Mouse (Mus musculus): Measurements from ENCODE around the gene Drg1. TPM values are rescaled to one million over a fixed set of nuclear protein-coding genes. Genes with fewer than 3 reads are reported as not detected.

Gene Drg1
- total and polyA plus RNA-seq, 2 experiments from 2014 or later, result 115 to 201 TPM

DNA sequence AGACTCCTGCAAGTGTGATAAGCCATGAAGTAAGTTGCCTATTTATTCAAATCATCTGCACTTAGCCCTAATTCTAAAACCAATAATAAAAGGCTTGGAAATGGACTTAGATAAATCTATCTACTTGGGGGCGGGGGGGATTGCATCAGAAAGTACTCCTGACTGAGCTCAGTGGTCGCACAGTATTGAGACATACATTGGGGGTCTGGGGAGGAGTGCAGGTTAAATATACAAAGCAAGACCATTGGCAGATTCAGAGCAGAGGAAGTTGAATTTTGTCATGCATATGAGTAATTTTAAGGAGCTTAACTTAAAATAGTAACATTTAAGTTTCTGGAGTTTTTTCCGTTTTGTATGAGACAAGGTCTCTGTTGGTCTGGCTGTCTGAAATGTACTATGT lies 34.0 kb downstream of the Drg1 start:
- H3K9me3 ChIP-seq (ENCODE audit: low read length), result no peaks in the 10 kb centered on the region
- no peaks in the 10 kb centered on the region for H3K27me3 ChIP-seq (ENCODE audit: insufficient read depth, low read length)
- no peaks in the 10 kb centered on the region for H3K4me1 ChIP-seq (ENCODE audit: insufficient read depth)
- no peak overlapping the region for H3K9ac ChIP-seq
- H3K4me2 ChIP-seq (ENCODE audit: low read depth), result no peak overlapping the region
- DNase-seq, result no peak
- no peak overlapping the region for H3K4me3 ChIP-seq (ENCODE audit: low read depth, low read length)
- H3K36me3 ChIP-seq (ENCODE audit: insufficient read depth), result peaks cover 61% of the 10 kb centered on the region
- no peak for ATAC-seq
- no peak for TF ChIP-seq CTCF (IDR thresholded peaks at IDR 0.05; ENCODE audit: low read depth)
- 91% methylated on average over 3 of the region's 3 CpGs for WGBS
- no peak overlapping the region for H3K27ac ChIP-seq (ENCODE audit: low read depth, low read length)

DNA sequence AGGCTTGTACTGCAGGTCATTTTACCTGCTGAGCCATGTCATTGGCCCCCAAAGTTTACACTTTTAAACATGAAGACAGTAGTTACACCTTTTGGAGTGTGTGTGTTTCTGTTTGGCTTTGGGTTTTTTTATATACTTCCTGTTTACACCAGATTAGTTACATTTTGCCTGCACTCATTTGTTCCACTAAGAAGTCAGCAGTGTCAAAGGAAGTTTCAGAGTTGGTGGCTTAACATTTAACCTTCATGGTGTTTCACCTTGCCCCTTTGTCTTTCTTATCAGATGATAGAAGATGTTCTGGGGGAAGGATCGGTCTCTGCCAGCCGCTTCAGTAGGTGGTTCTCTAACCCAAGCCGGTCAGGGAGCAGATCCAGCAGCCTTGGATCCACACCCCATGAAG lies 39.1 kb downstream of the Drg1 start:
- Histone ChIP-seq H3K9ac (no peak overlapping the region), H3K4me1 (ENCODE audit: insufficient read depth) (no peaks in the 10 kb centered on the region), H3K27ac (ENCODE audit: low read depth, low read length) (no peak overlapping the region), H3K36me3 (ENCODE audit: insufficient read depth) (peaks cover 74% of the 10 kb centered on the region), H3K9me3 (ENCODE audit: low read length) (no peaks in the 10 kb centered on the region), H3K27me3 (ENCODE audit: insufficient read depth, low read length) (no peaks in the 10 kb centered on the region), H3K4me2 (ENCODE audit: low read depth) (no peak overlapping the region), H3K4me3 (ENCODE audit: low read depth, low read length) (no peak overlapping the region)
- DNase-seq, result no peak
- no peak for TF ChIP-seq CTCF (IDR thresholded peaks at IDR 0.05; ENCODE audit: low read depth)
- WGBS, result over 99% methylated on average over 3 of the region's 3 CpGs
- no peak for ATAC-seq

DNA sequence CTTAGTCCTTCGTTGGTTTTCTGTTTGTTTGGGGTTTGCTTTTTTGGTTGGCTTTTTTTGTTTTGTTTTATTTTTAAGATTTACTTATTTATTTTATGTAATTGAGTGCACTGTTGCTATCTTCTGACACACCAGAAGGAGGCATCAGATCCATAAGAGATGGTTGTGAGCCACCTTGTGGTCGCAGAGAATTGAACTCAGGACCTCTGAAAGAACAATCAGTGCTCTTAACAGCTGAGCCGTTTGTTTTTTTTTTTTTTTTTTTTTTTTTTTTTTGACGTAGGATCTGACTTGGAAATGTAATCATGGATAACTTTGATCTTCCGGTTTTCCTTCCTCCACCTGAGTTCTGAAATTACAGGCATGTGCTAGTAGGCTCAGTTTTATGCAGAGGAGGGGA lies 43.1 kb downstream of the Drg1 start:
- WGBS, result 78% methylated on average over 5 of the region's 5 CpGs
- no peak overlapping the region for H3K4me2 ChIP-seq (ENCODE audit: low read depth)
- peaks cover 64% of the 10 kb centered on the region for H3K36me3 ChIP-seq (ENCODE audit: insufficient read depth)
- no peaks in the 10 kb centered on the region for H3K9me3 ChIP-seq (ENCODE audit: low read length)
- H3K4me3 ChIP-seq (ENCODE audit: low read depth, low read length), result no peak overlapping the region
- no peak overlapping the region for H3K9ac ChIP-seq
- ATAC-seq (no peak), DNase-seq (no peak)
- H3K27ac ChIP-seq (ENCODE audit: low read depth, low read length), result no peak overlapping the region
- TF ChIP-seq CTCF (IDR thresholded peaks at IDR 0.05; ENCODE audit: low read depth), result peak; percentile 20; the same call in 1 of the 2 replicates
- H3K27me3 ChIP-seq (ENCODE audit: insufficient read depth, low read length), result no peaks in the 10 kb centered on the region
- no peaks in the 10 kb centered on the region for H3K4me1 ChIP-seq (ENCODE audit: insufficient read depth)

DNA sequence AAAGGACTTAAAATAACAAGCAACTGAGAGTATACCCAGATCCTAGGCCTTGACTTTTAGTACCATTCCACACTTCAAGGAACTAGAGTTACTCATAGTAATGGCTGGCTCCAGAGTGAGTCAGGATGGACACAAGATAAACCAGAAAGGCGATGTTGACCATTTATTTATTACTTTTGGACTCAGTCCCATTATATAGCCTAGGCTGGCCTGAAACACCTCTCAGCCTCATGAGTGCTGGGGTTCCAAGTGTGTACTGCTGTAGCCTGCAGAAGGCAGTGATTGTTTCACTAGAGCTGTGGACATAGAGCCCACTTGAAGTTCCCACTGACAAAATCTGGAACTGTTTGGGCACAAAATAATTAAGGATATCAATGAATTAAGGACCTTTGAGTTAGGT lies 53.7 kb downstream of the Drg1 start:
- no peak for TF ChIP-seq CTCF (IDR thresholded peaks at IDR 0.05; ENCODE audit: low read depth)
- Histone ChIP-seq H3K27me3 (ENCODE audit: insufficient read depth, low read length) (no peaks in the 10 kb centered on the region), H3K4me2 (ENCODE audit: low read depth) (no peak overlapping the region), H3K4me1 (ENCODE audit: insufficient read depth) (no peaks in the 10 kb centered on the region), H3K9me3 (ENCODE audit: low read length) (no peaks in the 10 kb centered on the region), H3K36me3 (ENCODE audit: insufficient read depth) (peaks cover 38% of the 10 kb centered on the region), H3K9ac (no peak overlapping the region), H3K27ac (ENCODE audit: low read depth, low read length) (no peak overlapping the region), H3K4me3 (ENCODE audit: low read depth, low read length) (no peak overlapping the region)
- WGBS, result 98% methylated on average over 1 of the region's 1 CpGs
- ATAC-seq (no peak), DNase-seq (no peak)

GRCm38 (mm10) chr11:3206783-3207182 lies 59.4 kb downstream of the Drg1 start:
- 97% methylated on average over 3 of the region's 3 CpGs for WGBS
- no peaks in the 10 kb centered on the region for H3K4me1 ChIP-seq (ENCODE audit: insufficient read depth)
- peaks cover 31% of the 10 kb centered on the region for H3K36me3 ChIP-seq (ENCODE audit: insufficient read depth)
- ATAC-seq, result no peak
- DNase-seq, result no peak
- H3K4me3 ChIP-seq (ENCODE audit: low read depth, low read length), result no peak overlapping the region
- H3K9ac ChIP-seq, result no peak overlapping the region
- H3K27ac ChIP-seq (ENCODE audit: low read depth, low read length), result no peak overlapping the region
- H3K4me2 ChIP-seq (ENCODE audit: low read depth), result no peak overlapping the region
- H3K27me3 ChIP-seq (ENCODE audit: insufficient read depth, low read length), result no peaks in the 10 kb centered on the region
- TF ChIP-seq CTCF (IDR thresholded peaks at IDR 0.05; ENCODE audit: low read depth), result no peak
- H3K9me3 ChIP-seq (ENCODE audit: low read length), result no peaks in the 10 kb centered on the region

- peaks cover 31% of the 10 kb centered on the region for H3K36me3 ChIP-seq (ENCODE audit: insufficient read depth)
- no peak overlapping the region for H3K4me2 ChIP-seq (ENCODE audit: low read depth)
- no peaks in the 10 kb centered on the region for H3K4me1 ChIP-seq (ENCODE audit: insufficient read depth)
- H3K9me3 ChIP-seq (ENCODE audit: low read length), result no peaks in the 10 kb centered on the region
- no peaks in the 10 kb centered on the region for H3K27me3 ChIP-seq (ENCODE audit: insufficient read depth, low read length)
- DNase-seq (no peak), ATAC-seq (no peak)
- no peak overlapping the region for H3K4me3 ChIP-seq (ENCODE audit: low read depth, low read length)
- no peak overlapping the region for H3K27ac ChIP-seq (ENCODE audit: low read depth, low read length)
- 91% methylated on average over 3 of the region's 3 CpGs for WGBS
- no peak overlapping the region for H3K9ac ChIP-seq
- TF ChIP-seq CTCF (IDR thresholded peaks at IDR 0.05; ENCODE audit: low read depth), result no peak
These were observed 61.0 kb downstream of the Drg1 start for GRCm38 (mm10) chr11:3205207-3205606.

DNA sequence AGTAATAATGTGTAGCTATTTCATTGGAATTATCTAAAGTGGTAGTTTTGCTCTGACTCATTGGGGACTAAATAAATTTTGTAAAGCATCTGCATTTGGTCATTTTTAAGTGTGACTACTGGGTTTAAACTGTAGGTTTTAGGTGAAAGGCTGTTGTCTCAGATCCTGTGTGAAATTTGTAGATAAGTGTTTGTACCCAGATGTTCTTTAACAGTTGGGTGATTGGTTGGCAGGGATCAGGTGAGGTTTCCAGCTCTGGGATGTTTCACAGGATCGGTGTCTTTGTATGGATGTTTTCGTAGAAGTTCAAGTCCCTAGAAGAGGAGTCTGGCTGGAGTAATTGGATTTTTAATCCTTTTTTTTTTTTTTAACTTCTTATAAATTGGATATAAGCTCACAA lies 62.4 kb downstream of the Drg1 start:
- TF ChIP-seq CTCF (IDR thresholded peaks at IDR 0.05; ENCODE audit: low read depth), result no peak
- Histone ChIP-seq H3K4me2 (ENCODE audit: low read depth) (peak overlapping the region; percentile 41), H3K27ac (ENCODE audit: low read depth, low read length) (no peak overlapping the region), H3K4me3 (ENCODE audit: low read depth, low read length) (no peak overlapping the region; the same call in 1 of the 2 replicates), H3K36me3 (ENCODE audit: insufficient read depth) (peaks cover 26% of the 10 kb centered on the region), H3K9ac (no peak overlapping the region), H3K4me1 (ENCODE audit: insufficient read depth) (no peaks in the 10 kb centered on the region), H3K27me3 (ENCODE audit: insufficient read depth, low read length) (no peaks in the 10 kb centered on the region), H3K9me3 (ENCODE audit: low read length) (no peaks in the 10 kb centered on the region)
- DNase-seq, result no peak
- ATAC-seq, result no peak
- 85% methylated on average over 2 of the region's 2 CpGs for WGBS

Data from forebrain, postnatal 0 days (tissue).